Comparison of ENCODE assay signal across 8 mouse cellular contexts in genomic region chr1:181466601-181467320, GRCm38 (mm10). TPM values are rescaled to one million over a fixed set of nuclear protein-coding genes. Genes with fewer than 3 reads are reported as not detected.
DNase-seq lines count a peak whose midpoint lies in the region; ATAC-seq and TF ChIP-seq lines count a peak whose summit lies in the region.

No protein-coding gene starts in this region.

- H3K9ac ChIP-seq in heart, embryonic 11.5 days (ENCODE audit: low read depth, low read length): no peak overlapping the region
- H3K9ac ChIP-seq in embryonic facial prominence, embryonic 14.5 days (ENCODE audit: low read depth, low read length): no peak overlapping the region
- H3K9ac ChIP-seq in hindbrain, embryonic 13.5 days: no peak overlapping the region
- no peak overlapping the region for H3K9ac ChIP-seq in liver, postnatal 0 days (replicated peaks)

- no peak for ATAC-seq in heart, embryonic 11.5 days (replicated peaks; ENCODE audit: insufficient number of reproducible peaks, low FRiP score, low TSS enrichment)
- no peak for ATAC-seq in embryonic facial prominence, embryonic 14.5 days (ENCODE audit: low read depth)
- peak; percentile 43; the same call in 1 of the 2 replicates for ATAC-seq in hindbrain, embryonic 13.5 days (ENCODE audit: low FRiP score)
- peak; percentile 2; the same call in 1 of the 2 replicates for ATAC-seq in liver, postnatal 0 days
- ATAC-seq in inflammation-experienced regulatory T-cells, adult 6 months: no peak

- DNase-seq in heart, adult 9 months (ENCODE audit: low spot score in 2 of 2): no peak
- peak; percentile 55 for DNase-seq in embryonic facial prominence, embryonic 14.5 days (ENCODE audit: low spot score)
- no peak for DNase-seq in liver, postnatal 0 days
- no peak for DNase-seq in adipocyte (ENCODE audit: low spot score)
- DNase-seq in thymus, postnatal 36 days: no peak

- 47% methylated on average over 17 of the region's 17 CpGs for WGBS in heart, embryonic 11.5 days (ENCODE audit: insufficient replicate concordance)
- 72% methylated on average over 16 of the region's 17 CpGs for WGBS in embryonic facial prominence, embryonic 14.5 days
- 63% methylated on average over 17 of the region's 17 CpGs for WGBS in hindbrain, embryonic 13.5 days
- WGBS in liver, postnatal 0 days (ENCODE audit: insufficient replicate concordance): 51% methylated on average over 17 of the region's 17 CpGs

- no peaks in the 10 kb centered on the region for H3K36me3 ChIP-seq in heart, embryonic 11.5 days (ENCODE audit: control insufficient read depth, insufficient read depth, low read length)
- H3K36me3 ChIP-seq in embryonic facial prominence, embryonic 14.5 days (ENCODE audit: control insufficient read depth, insufficient read depth, low read length): no peaks in the 10 kb centered on the region
- H3K36me3 ChIP-seq in hindbrain, embryonic 13.5 days: no peaks in the 10 kb centered on the region
- no peaks in the 10 kb centered on the region for H3K36me3 ChIP-seq in liver, postnatal 0 days (replicated peaks; ENCODE audit: insufficient read depth, low read length)

- no peak for TF ChIP-seq EP300 in liver, postnatal 0 days (IDR thresholded peaks at IDR 0.05; ENCODE audit: low read depth)

- H3K27me3 ChIP-seq in heart, embryonic 11.5 days (ENCODE audit: control insufficient read depth, insufficient read depth, low read length): 0 out of 2 replicates have a peak, but pooled peaks cover 3% of the 10 kb centered on the region
- H3K27me3 ChIP-seq in embryonic facial prominence, embryonic 14.5 days (replicated peaks; ENCODE audit: control insufficient read depth, insufficient read depth, low read length): no peaks in the 10 kb centered on the region
- no peaks in the 10 kb centered on the region for H3K27me3 ChIP-seq in hindbrain, embryonic 13.5 days
- H3K27me3 ChIP-seq in liver, postnatal 0 days (ENCODE audit: insufficient read depth, low read length): no peaks in the 10 kb centered on the region

- H3K4me3 ChIP-seq in heart, embryonic 11.5 days (ENCODE audit: low read depth, low read length): peak overlapping the region; percentile 6; the same call in 1 of the 2 replicates
- H3K4me3 ChIP-seq in embryonic facial prominence, embryonic 14.5 days (ENCODE audit: low read depth, low read length): no peak overlapping the region
- H3K4me3 ChIP-seq in hindbrain, embryonic 13.5 days: no peak overlapping the region
- H3K4me3 ChIP-seq in liver, postnatal 0 days (ENCODE audit: low read depth, low read length): no peak overlapping the region

- peaks cover 5% of the 10 kb centered on the region; the same call in 1 of the 2 replicates for H3K9me3 ChIP-seq in heart, embryonic 11.5 days (replicated peaks; ENCODE audit: control insufficient read depth, low read length)
- peaks cover 14% of the 10 kb centered on the region for H3K9me3 ChIP-seq in embryonic facial prominence, embryonic 14.5 days (ENCODE audit: control insufficient read depth, low read length)
- 0 out of 2 replicates have a peak, but pooled peaks cover 10% of the 10 kb centered on the region for H3K9me3 ChIP-seq in hindbrain, embryonic 13.5 days
- no peaks in the 10 kb centered on the region; the same call in 1 of the 2 replicates for H3K9me3 ChIP-seq in liver, postnatal 0 days (ENCODE audit: low read length)

- H3K4me2 ChIP-seq in heart, embryonic 11.5 days: peak overlapping the region; percentile 52
- no peak overlapping the region for H3K4me2 ChIP-seq in embryonic facial prominence, embryonic 14.5 days (ENCODE audit: low read depth, low read length)
- H3K4me2 ChIP-seq in hindbrain, embryonic 13.5 days: no peak overlapping the region
- H3K4me2 ChIP-seq in liver, postnatal 0 days (ENCODE audit: low read depth, low read length): no peak overlapping the region

- peaks cover 12% of the 10 kb centered on the region for H3K4me1 ChIP-seq in heart, embryonic 11.5 days (ENCODE audit: control insufficient read depth, insufficient read depth, low read length)
- H3K4me1 ChIP-seq in embryonic facial prominence, embryonic 14.5 days (ENCODE audit: control insufficient read depth, insufficient read depth, low read length): peaks cover 12% of the 10 kb centered on the region
- peaks cover 10% of the 10 kb centered on the region; the same call in 1 of the 2 replicates for H3K4me1 ChIP-seq in hindbrain, embryonic 13.5 days (replicated peaks)
- H3K4me1 ChIP-seq in liver, postnatal 0 days (ENCODE audit: insufficient read depth): 0 out of 2 replicates have a peak, but pooled peaks cover 13% of the 10 kb centered on the region

- H3K27ac ChIP-seq in heart, embryonic 11.5 days (ENCODE audit: low read depth, low read length): peak overlapping the region; percentile 46; the same call in 1 of the 2 replicates
- H3K27ac ChIP-seq in embryonic facial prominence, embryonic 14.5 days (replicated peaks; ENCODE audit: low read depth, low read length): no peak overlapping the region
- H3K27ac ChIP-seq in hindbrain, embryonic 13.5 days: no peak overlapping the region
- H3K27ac ChIP-seq in liver, postnatal 0 days (ENCODE audit: low read depth): no peak overlapping the region

- TF ChIP-seq CTCF in liver, postnatal 0 days (IDR thresholded peaks at IDR 0.05; ENCODE audit: low read depth): no peak

RNA-seq across cellular contexts. Expression of gene Ccdc121, which starts 44.5 kb away (rescaled TPM):
- 0.53 TPM in 1 of 2 replicates, not detected in the other for polyA plus RNA-seq in heart, embryonic 11.5 days (2014; fragmentation: Nextera tagmentation; extraction: Ambion mirVana)
- 0.10 and 0.36 TPM in 2 replicates for polyA plus RNA-seq in embryonic facial prominence, embryonic 14.5 days (2014; fragmentation: Nextera tagmentation; extraction: Ambion mirVana)
- polyA plus RNA-seq in hindbrain, embryonic 13.5 days (2015; fragmentation: Nextera tagmentation; extraction: Ambion mirVana): not detected in 2 replicates
- not detected in 2 replicates for polyA plus RNA-seq in liver, postnatal 0 days (2015; fragmentation: Nextera tagmentation; extraction: Ambion mirVana)
- polyA plus RNA-seq in inflammation-experienced regulatory T-cells, adult 6 months (2017; shearing (Covaris generic)): not detected

Comparison
In these comparisons a context has a peak if more than half of its experiments do, and no peak if none do; other contexts are left out.
1. ATAC-seq: peak in hindbrain, embryonic 13.5 days (single experiment) and liver, postnatal 0 days (single experiment); none in heart, embryonic 11.5 days (single experiment), embryonic facial prominence, embryonic 14.5 days (single experiment) and inflammation-experienced regulatory T-cells, adult 6 months (single experiment).